Mouse (Mus musculus) spleen, adult 2 months (tissue): ENCODE results near the gene Shank2.

ENCODE experiments used
- CTCF ChIP-seq: fragments of 200-500 bp; IDR thresholded peaks from 2 replicates; pipeline ENCODE4 v1.5.1; 2011; ENCODE audit warnings: mild to moderate bottlenecking, inconsistent platforms; ENCODE audit not compliant: insufficient read depth, insufficient read length, insufficient replicate concordance; ENCODE audit errors: extremely low read depth
- POLR2A ChIP-seq: fragments of 200-500 bp; IDR thresholded peaks from 2 replicates; pipeline ENCODE4 v1.6.1; 2011; ENCODE audit warnings: low read depth, low read length, inconsistent platforms

DNA sequence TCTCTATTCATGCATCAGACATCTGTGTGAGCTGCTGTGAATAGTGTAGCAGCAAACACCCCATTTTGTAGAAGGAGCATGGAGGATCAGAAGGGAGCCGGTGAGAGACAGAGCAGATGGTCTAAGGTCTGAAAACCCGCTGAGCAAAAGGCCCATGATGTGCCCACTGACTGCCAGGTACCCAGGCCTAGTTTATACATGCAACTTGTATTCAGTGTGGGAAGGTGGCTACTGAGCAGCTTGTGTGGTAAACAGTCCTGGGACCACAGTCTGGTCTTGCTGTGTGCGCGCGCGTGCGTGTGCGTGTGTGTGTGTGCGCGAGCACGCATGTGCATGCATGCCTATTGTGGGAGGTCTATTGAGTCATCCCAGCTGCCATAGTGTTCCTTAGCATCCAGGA is 35.8 kb downstream of the Shank2 start:
- TF ChIP-seq POLR2A (no peak), CTCF (no peak)
